Mouse (Mus musculus) heart, embryonic 13.5 days (tissue): ENCODE data around the gene Nck2. TPM values are rescaled to one million over a fixed set of nuclear protein-coding genes. Genes with fewer than 3 reads are reported as not detected.
A peak's percentile ranks its signal among the peaks of the same experiment; 100 is the strongest.

Experiments
- ATAC-seq: fragments of 200-750 bp; cut with Nextera tagmentation; 2 replicates; pipeline ENCODE4 v1.8.0; 2017; ENCODE audit warnings: moderate TSS enrichment; ENCODE audit not compliant: insufficient number of reproducible peaks, low FRiP score, low TSS enrichment; ENCODE audit errors: extremely low read depth
- H3K27ac ChIP-seq: fragments of 300-500 bp; sonication (generic); replicated peaks from 2 replicates; pipeline ENCODE4 v1.5.1; 2015; ENCODE audit warnings: moderate library complexity, mild to moderate bottlenecking, inconsistent platforms
- H3K27me3 ChIP-seq: fragments of 300-500 bp; sonication (generic); replicated peaks from 2 replicates; pipeline ENCODE4 v1.6.1; 2015; ENCODE audit warnings: mild to moderate bottlenecking, inconsistent platforms
- H3K36me3 ChIP-seq: fragments of 300-500 bp; sonication (generic); 2 replicates; pipeline ENCODE4 v1.6.1; 2015; ENCODE audit warnings: mild to moderate bottlenecking, inconsistent platforms
- H3K4me1 ChIP-seq: fragments of 300-500 bp; sonication (generic); 2 replicates; pipeline ENCODE4 v1.6.1; 2015; ENCODE audit warnings: inconsistent platforms
- H3K4me2 ChIP-seq: fragments of 300-500 bp; sonication (generic); 2 replicates; pipeline ENCODE4 v1.6.1; 2015; ENCODE audit warnings: inconsistent platforms, mild to moderate bottlenecking, moderate library complexity
- H3K4me3 ChIP-seq: fragments of 300-500 bp; sonication (generic); 2 replicates; pipeline ENCODE4 v1.5.1; 2015; ENCODE audit warnings: moderate library complexity, mild to moderate bottlenecking, inconsistent platforms
- H3K9ac ChIP-seq: fragments of 300-500 bp; sonication (generic); 2 replicates; pipeline ENCODE4 v1.6.1; 2015; ENCODE audit warnings: inconsistent platforms, mild to moderate bottlenecking, moderate library complexity
- H3K9me3 ChIP-seq: fragments of 300-500 bp; sonication (generic); 2 replicates; pipeline ENCODE4 v1.6.1; 2016; ENCODE audit warnings: inconsistent platforms
- WGBS: fragments of 180-500 bp; shearing (Covaris S2); methylation state at CpG from one replicate; pipeline ENCODE4 v1.1.7; 2015; ENCODE audit warnings: mixed read lengths; 5-methylcytosine and 5-hydroxymethylcytosine counted together
- polyA plus RNA-seq: library from polyadenylated mRNA; unstranded; fragments of >200 nt; fragmentation: Nextera tagmentation; extraction: Ambion mirVana; gene quantifications from 2 replicates; pipeline ENCODE4 v1.2.1, GENCODE M21; 2015

The Nck2 gene
- polyA plus RNA-seq = 24.2 and 24.8 TPM in 2 replicates

- Histone ChIP-seq H3K4me2 (peak within 1 kb of the TSS; percentile 98), H3K27me3 (no peaks in the 10 kb centered on the region), H3K27ac (peak within 1 kb of the TSS; percentile 92), H3K4me1 (peaks cover 36% of the 10 kb centered on the region), H3K9me3 (no peaks in the 10 kb centered on the region), H3K4me3 (peak within 1 kb of the TSS; percentile 98), H3K9ac (peak within 1 kb of the TSS; percentile 97), H3K36me3 (no peaks in the 10 kb centered on the region)
- no peak for ATAC-seq
- 22% methylated on average over 9 of the region's 9 CpGs for WGBS
These were observed at the start of gene Nck2 for GRCm38 (mm10) chr1:43444531-43444930. Nck2 (plus strand) TSS chr1:43444579.

- Histone ChIP-seq H3K4me2 (no peak overlapping the region), H3K36me3 (no peaks in the 10 kb centered on the region), H3K9me3 (no peaks in the 10 kb centered on the region), H3K27me3 (no peaks in the 10 kb centered on the region), H3K4me3 (no peak overlapping the region), H3K4me1 (peaks cover 5% of the 10 kb centered on the region), H3K27ac (no peak overlapping the region), H3K9ac (no peak overlapping the region)
- ATAC-seq = no peak
- WGBS = 56% methylated on average over 2 of the region's 2 CpGs
These were observed 49.3 kb upstream of the Nck2 start for GRCm38 (mm10) chr1:43395040-43395439.

GRCm38 (mm10) chr1:43395799-43396198 lies 48.6 kb upstream of the Nck2 start:
- ATAC-seq = no peak
- H3K4me2 ChIP-seq = no peak overlapping the region
- no peaks in the 10 kb centered on the region for H3K9me3 ChIP-seq
- H3K4me1 ChIP-seq = peaks cover 5% of the 10 kb centered on the region
- H3K36me3 ChIP-seq = no peaks in the 10 kb centered on the region
- no peaks in the 10 kb centered on the region for H3K27me3 ChIP-seq
- no peak overlapping the region for H3K4me3 ChIP-seq
- H3K9ac ChIP-seq = no peak overlapping the region
- 70% methylated on average over 1 of the region's 1 CpGs for WGBS
- H3K27ac ChIP-seq = no peak overlapping the region

DNA sequence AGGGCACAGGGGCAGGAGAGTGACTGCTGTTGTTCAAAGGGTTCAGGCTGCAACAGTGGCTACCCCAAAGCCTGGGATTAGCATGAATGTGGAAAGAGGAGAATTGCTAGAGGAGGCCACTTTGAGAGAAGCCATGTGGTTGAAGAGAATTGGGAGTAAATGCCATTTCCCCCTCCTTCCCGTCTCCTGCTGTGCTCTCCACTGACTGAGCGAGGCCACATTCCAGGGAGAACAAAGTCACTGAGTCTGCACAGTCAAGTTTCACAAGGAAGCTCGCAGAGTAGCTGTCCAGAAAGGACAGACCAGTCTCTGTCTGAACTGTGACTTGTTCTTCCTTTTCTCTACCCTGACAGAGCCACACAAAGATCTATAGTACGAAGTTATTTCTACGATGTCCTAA lies 47.9 kb upstream of the Nck2 start:
- Histone ChIP-seq H3K4me2 (no peak overlapping the region), H3K9me3 (no peaks in the 10 kb centered on the region), H3K36me3 (no peaks in the 10 kb centered on the region), H3K4me1 (peaks cover 5% of the 10 kb centered on the region), H3K4me3 (no peak overlapping the region), H3K27ac (no peak overlapping the region), H3K27me3 (no peaks in the 10 kb centered on the region), H3K9ac (no peak overlapping the region)
- ATAC-seq = no peak
- 42% methylated on average over 5 of the region's 5 CpGs for WGBS

DNA sequence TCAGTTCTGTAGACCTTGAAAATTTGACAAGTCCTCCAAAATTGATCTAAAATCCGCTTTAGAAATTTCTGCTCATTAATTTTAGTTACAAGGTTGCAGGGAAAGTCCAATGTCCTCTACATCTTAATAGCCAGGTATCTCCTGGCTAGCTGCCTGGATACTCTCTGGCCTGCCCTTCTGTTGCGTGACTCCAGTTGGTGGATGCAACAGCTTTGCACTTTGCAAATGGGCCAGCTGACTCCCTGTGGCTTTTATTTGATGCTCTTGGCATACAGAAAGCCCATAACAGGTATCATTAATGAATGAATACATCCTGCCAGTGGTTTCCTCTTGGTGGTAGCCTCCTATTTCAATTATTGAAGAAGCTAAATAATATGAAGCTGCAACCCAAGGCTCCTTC lies 47.3 kb upstream of the Nck2 start:
- Histone ChIP-seq H3K27me3 (no peaks in the 10 kb centered on the region), H3K27ac (no peak overlapping the region), H3K4me1 (peaks cover 5% of the 10 kb centered on the region), H3K9ac (no peak overlapping the region), H3K36me3 (no peaks in the 10 kb centered on the region), H3K9me3 (no peaks in the 10 kb centered on the region), H3K4me2 (no peak overlapping the region), H3K4me3 (no peak overlapping the region)
- ATAC-seq = no peak
- 87% methylated on average over 2 of the region's 2 CpGs for WGBS

GRCm38 (mm10) chr1:43398738-43399601 lies 45.4 kb upstream of the Nck2 start:
- WGBS = 83% methylated on average over 10 of the region's 10 CpGs
- Histone ChIP-seq H3K4me3 (no peak overlapping the region), H3K27ac (no peak overlapping the region), H3K27me3 (no peaks in the 10 kb centered on the region), H3K36me3 (no peaks in the 10 kb centered on the region), H3K4me1 (peaks cover 5% of the 10 kb centered on the region), H3K9me3 (no peaks in the 10 kb centered on the region), H3K9ac (no peak overlapping the region), H3K4me2 (no peak overlapping the region)
- ATAC-seq = no peak

DNA sequence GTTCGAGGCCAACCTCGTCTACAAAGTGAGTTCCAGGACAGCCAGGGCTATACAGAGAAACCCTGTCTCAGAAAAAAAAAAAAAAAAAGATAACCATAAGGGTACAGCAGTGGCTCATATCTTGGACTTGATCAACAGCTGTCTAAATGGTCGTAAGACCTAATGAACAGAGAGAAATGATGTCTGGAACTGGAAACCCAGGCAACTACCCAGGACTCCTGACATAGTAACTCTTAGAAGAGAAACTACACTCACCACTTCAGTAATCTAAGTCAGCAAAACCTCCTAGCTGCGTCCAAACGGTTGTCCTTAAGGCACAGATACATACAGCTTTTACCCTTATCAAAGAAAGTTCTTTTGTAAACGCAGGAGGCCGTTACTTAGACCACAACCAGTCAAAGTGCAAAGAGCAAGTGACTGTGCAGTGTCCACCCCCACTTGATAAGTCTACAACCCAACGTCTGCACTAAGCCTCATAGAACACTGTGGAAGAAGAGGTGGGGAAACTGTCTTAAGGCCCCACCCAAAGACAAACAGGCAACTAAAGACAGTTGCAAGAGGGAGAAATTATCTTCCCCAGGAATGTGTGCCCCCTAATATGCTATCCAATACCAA lies 44.7 kb upstream of the Nck2 start:
- ATAC-seq = no peak
- Histone ChIP-seq H3K36me3 (no peaks in the 10 kb centered on the region), H3K27me3 (no peaks in the 10 kb centered on the region), H3K4me2 (no peak overlapping the region), H3K4me1 (peaks cover 5% of the 10 kb centered on the region), H3K4me3 (no peak overlapping the region), H3K9ac (no peak overlapping the region), H3K9me3 (no peaks in the 10 kb centered on the region), H3K27ac (no peak overlapping the region)
- 44% methylated on average over 8 of the region's 8 CpGs for WGBS

DNA sequence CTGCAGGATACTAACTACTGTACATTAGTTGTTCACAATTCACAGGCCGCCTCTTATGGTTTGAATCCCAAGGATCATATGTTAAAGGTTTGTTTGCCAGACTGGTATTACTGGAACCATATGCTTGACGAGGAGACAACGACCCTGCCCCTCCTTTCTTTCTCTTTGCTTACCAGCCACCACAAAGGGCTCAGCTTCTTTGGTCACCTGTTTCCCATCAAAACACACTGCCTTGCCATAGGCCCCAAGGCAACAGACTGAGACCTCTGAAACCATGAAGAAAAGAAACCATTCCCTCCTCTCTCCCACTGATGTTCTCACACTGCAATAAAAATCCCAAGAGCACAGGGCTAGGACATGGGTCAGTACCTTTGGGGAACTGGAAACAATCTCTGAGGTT lies 43.7 kb upstream of the Nck2 start:
- no peak overlapping the region for H3K9ac ChIP-seq
- no peaks in the 10 kb centered on the region for H3K27me3 ChIP-seq
- WGBS = 76% methylated on average over 3 of the region's 3 CpGs
- no peak for ATAC-seq
- H3K4me2 ChIP-seq = no peak overlapping the region
- peaks cover 5% of the 10 kb centered on the region for H3K4me1 ChIP-seq
- no peaks in the 10 kb centered on the region for H3K36me3 ChIP-seq
- H3K9me3 ChIP-seq = no peaks in the 10 kb centered on the region
- H3K27ac ChIP-seq = no peak overlapping the region
- no peak overlapping the region for H3K4me3 ChIP-seq

GRCm38 (mm10) chr1:43403341-43403740 lies 41.0 kb upstream of the Nck2 start:
- Histone ChIP-seq H3K36me3 (no peaks in the 10 kb centered on the region), H3K27ac (no peak overlapping the region), H3K4me2 (no peak overlapping the region), H3K9ac (no peak overlapping the region), H3K4me1 (no peaks in the 10 kb centered on the region; the same call in 1 of the 2 replicates), H3K9me3 (no peaks in the 10 kb centered on the region), H3K4me3 (no peak overlapping the region), H3K27me3 (peaks cover 5% of the 10 kb centered on the region; the same call in 1 of the 2 replicates)
- no peak for ATAC-seq

DNA sequence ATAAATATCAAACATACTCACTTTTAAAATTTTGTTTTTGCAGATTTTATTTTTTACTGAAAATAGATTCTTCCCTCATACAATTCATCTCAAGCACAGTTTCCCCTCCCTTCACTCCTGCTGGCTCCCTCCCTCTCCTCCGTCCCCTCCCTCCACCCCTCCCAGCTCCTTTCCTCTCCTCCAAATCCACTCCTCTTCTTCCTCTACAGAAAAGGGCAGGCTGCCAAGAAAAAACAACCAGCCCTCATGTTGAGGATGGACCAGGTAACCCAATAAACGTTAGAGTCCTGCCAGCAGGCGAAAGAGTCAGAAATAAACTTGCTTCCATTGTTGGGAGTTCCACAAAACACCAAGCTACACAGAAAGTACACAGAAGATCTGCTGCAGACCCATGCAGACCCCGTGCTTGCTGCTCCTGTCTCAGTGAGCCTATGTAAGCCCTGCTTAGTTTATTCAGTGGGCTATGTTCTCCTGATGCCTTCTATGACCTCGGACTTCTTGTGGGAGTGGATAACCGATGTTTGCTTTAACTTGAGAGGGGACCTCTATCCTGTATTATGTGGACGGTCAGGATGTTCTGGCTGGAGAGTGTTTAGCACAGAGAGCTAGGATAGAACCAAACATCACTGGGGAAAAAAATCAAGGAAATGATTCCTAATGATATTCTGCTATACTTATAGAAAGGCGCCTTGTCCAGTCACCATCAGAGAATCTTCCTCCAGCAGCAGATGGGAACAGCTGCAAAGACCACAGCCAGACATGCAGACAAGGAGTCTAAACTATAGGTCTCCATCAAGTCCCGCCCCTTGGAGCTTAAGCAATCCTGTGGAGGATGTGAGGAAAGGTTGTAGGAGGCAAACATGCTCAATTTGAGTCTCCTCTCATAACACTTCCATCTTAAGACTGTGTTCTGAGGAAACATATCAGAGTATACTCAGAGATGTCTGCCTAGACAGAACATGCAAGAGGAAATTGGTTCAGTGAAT lies 39.4 kb upstream of the Nck2 start:
- Histone ChIP-seq H3K36me3 (no peaks in the 10 kb centered on the region), H3K27me3 (peaks cover 5% of the 10 kb centered on the region; the same call in 1 of the 2 replicates), H3K27ac (0 out of 2 replicates have a peak overlapping the region, but pooled peaks have one; percentile 28), H3K4me1 (no peaks in the 10 kb centered on the region; the same call in 1 of the 2 replicates), H3K9me3 (no peaks in the 10 kb centered on the region), H3K4me2 (no peak overlapping the region), H3K4me3 (no peak overlapping the region), H3K9ac (no peak overlapping the region)
- 46% methylated on average over 9 of the region's 9 CpGs for WGBS
- no peak for ATAC-seq

- Histone ChIP-seq H3K9ac (no peak overlapping the region), H3K4me3 (no peak overlapping the region), H3K4me2 (no peak overlapping the region), H3K4me1 (peaks cover 13% of the 10 kb centered on the region), H3K27me3 (peaks cover 5% of the 10 kb centered on the region; the same call in 1 of the 2 replicates), H3K9me3 (no peaks in the 10 kb centered on the region), H3K36me3 (no peaks in the 10 kb centered on the region), H3K27ac (no peak overlapping the region)
- WGBS = 66% methylated on average over 4 of the region's 4 CpGs
- no peak for ATAC-seq
These were observed 35.4 kb upstream of the Nck2 start for GRCm38 (mm10) chr1:43409019-43409418.
